Mouse (Mus musculus) C3H10T1/2 (cell line): ENCODE measurements around the gene Snx27. TPM values are rescaled to one million over a fixed set of nuclear protein-coding genes. Genes with fewer than 3 reads are reported as not detected.

ENCODE experiments used
- polyA plus RNA-seq, 2 experiments: library from polyadenylated mRNA; unstranded; fragments of >200 nt; fragmentation: generic; extraction: Trizol; gene quantifications; one replicate each; pipeline ENCODE4 v1.2.1; 2012; ENCODE audit warnings: missing spikeins in 2 of 2

The Snx27 gene
- polyA plus RNA-seq: 10 to 100 TPM in 1 of 2 experiments, 1 to 10 TPM in 1; 3.0 to 11.5 TPM

GRCm38 (mm10) chr3:94582456-94582891 is at the start of gene Snx27:
TSS of gene Snx27 (minus strand) at chr3:94582716.

GRCm38 (mm10) chr3:94480291-94480884 is 102.1 kb downstream of the Snx27 start, which contains the start of gene Riiad1:
TSS of gene Riiad1 (minus strand) at chr3:94480341.

GRCm38 (mm10) chr3:94477981-94478422 is 104.5 kb downstream of the Snx27 start, which contains the start of gene Celf3:
TSS of gene Celf3 (plus strand) at chr3:94478295.

Other genes with a start within 250 kb of the Snx27 start
- gene Them5, start 240.6 kb downstream of the Snx27 start, polyA plus RNA-seq: under 1 TPM in 1 of 2 experiments, not detected in 1; 0.02 TPM
- under 1 TPM in 1 of 2 experiments, not detected in 1; 0.14 TPM for gene C2cd4d, start 220.3 kb downstream of the Snx27 start, polyA plus RNA-seq
- under 1 TPM; 0.04 to 0.11 TPM for gene Rorc, start 209.9 kb downstream of the Snx27 start, polyA plus RNA-seq
- gene Lingo4, start 184.2 kb downstream of the Snx27 start, polyA plus RNA-seq: not detected
- under 1 TPM; 0.15 to 0.26 TPM for gene Tdrkh, start 169.4 kb downstream of the Snx27 start, polyA plus RNA-seq
- 10 to 100 TPM; 29.8 to 64.3 TPM for gene Mrpl9, start 139.4 kb downstream of the Snx27 start, polyA plus RNA-seq
- gene Oaz3, start 138.8 kb downstream of the Snx27 start, polyA plus RNA-seq: under 1 TPM; 0.05 to 0.27 TPM
- under 1 TPM; 0.06 to 0.84 TPM for gene Celf3, start 104.4 kb downstream of the Snx27 start, polyA plus RNA-seq
- under 1 TPM in 1 of 2 experiments, not detected in 1; 0.97 TPM for gene Riiad1, start 102.4 kb downstream of the Snx27 start, polyA plus RNA-seq
- not detected for gene Gm10972, start 60.4 kb upstream of the Snx27 start, polyA plus RNA-seq
- gene Tuft1, start 76.2 kb upstream of the Snx27 start, polyA plus RNA-seq: 1 to 10 TPM in 1 of 2 experiments, under 1 TPM in 1; 0.85 to 2.2 TPM
- 1 to 10 TPM in 1 of 2 experiments, not detected in 1; 2.1 TPM for gene Selenbp2, start 110.8 kb upstream of the Snx27 start, polyA plus RNA-seq
- gene Cgn, start 203.8 kb upstream of the Snx27 start, polyA plus RNA-seq: under 1 TPM; under 0.01 to 0.01 TPM